Mouse (Mus musculus): ENCODE results near the gene Btbd18. TPM values are rescaled to one million over a fixed set of nuclear protein-coding genes. Genes with fewer than 3 reads are reported as not detected.
A peak's percentile ranks its signal among the peaks of the same experiment; 100 is the strongest.

Btbd18 gene
- polyA plus RNA-seq, 1 experiment from 2014 or later: 0.29 TPM

DNA sequence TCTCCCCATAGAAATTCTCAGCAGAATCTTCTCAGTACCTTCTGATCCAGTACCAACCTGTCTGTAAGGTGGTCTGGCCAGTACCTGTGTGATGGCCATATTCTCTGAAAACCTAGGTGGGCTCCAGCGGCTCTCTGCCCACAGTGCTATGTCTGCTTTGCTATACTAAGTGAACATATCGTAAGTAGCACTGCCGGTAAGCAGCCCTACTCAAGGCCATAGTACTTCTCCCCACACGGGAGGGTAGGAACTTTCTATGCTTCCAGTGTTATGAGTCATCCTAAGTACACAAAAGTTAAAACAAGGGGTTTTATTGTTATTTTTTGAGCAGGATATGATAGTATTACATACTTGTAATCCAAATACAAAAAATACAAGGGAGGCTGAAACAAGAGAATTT, 24.9 kb upstream of the Btbd18 start:
- Histone ChIP-seq H3K9me3 (no peaks in the 10 kb centered on the region), H3K4me1 (replicated peaks) (peaks cover 59% of the 10 kb centered on the region), H3K4me3 (no peak overlapping the region), H3K27me3 (no peaks in the 10 kb centered on the region), H3K36me3 (no peaks in the 10 kb centered on the region), H3K27ac (peak overlapping the region; percentile 92; the same call in 1 of the 2 replicates), H3K4me2 (no peak overlapping the region), H3K9ac (no peak overlapping the region)
- no peak for ATAC-seq (ENCODE audit: low FRiP score)
- 78% methylated on average over 4 of the region's 4 CpGs for WGBS

DNA sequence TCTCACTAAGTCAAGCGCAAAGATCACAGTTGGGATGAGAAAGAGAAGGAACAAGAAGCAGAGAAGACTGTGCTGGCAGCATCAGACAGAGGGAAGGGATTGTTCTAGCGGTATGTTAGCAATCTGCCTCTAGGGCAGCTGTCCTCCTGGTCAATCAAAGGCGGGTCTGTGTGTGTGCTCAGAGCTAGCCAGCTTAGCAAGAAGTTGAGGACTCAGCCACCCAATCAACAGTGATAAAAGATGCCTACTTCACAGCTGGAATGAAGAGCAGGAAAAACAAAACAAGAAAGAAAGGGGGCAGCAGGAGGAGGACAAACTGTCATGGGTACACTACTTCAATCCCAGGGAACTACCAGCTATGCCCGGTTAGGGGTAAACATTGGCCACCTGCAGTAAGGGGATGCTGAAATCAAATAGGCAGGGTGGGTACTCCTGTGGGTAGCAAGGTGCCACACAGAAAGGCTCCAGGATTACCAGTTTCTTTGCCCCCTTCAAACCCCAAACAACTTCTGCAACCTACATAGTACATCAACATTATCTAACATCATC, 23.9 kb upstream of the Btbd18 start:
- peak overlapping the region; percentile 21; the same call in 1 of the 2 replicates for H3K4me2 ChIP-seq
- 0 out of 2 replicates have a peak, but pooled peaks have one; percentile 30 for ATAC-seq (ENCODE audit: low FRiP score)

GRCm38 (mm10) chr2:84635611-84636010, 23.3 kb upstream of the Btbd18 start:
- H3K27me3 ChIP-seq: no peaks in the 10 kb centered on the region
- H3K36me3 ChIP-seq: no peaks in the 10 kb centered on the region
- H3K9me3 ChIP-seq: no peaks in the 10 kb centered on the region
- H3K4me3 ChIP-seq: no peak overlapping the region
- H3K27ac ChIP-seq: peak overlapping the region; percentile 92
- ATAC-seq (ENCODE audit: low FRiP score): peak; percentile 94
- peaks cover 62% of the 10 kb centered on the region for H3K4me1 ChIP-seq (replicated peaks)
- 2% methylated on average over 2 of the region's 2 CpGs for WGBS
- 0 out of 2 replicates have a peak overlapping the region, but pooled peaks have one; percentile 19 for H3K9ac ChIP-seq
- peak overlapping the region; percentile 21 for H3K4me2 ChIP-seq

More for the DNA sequence above, 23.9 kb upstream of the Btbd18 start:
- H3K9ac ChIP-seq: 0 out of 2 replicates have a peak overlapping the region, but pooled peaks have one; percentile 19
- peak overlapping the region; percentile 92 for H3K27ac ChIP-seq
- no peaks in the 10 kb centered on the region for H3K36me3 ChIP-seq
- no peaks in the 10 kb centered on the region for H3K9me3 ChIP-seq
- no peak overlapping the region for H3K4me3 ChIP-seq
- peaks cover 62% of the 10 kb centered on the region for H3K4me1 ChIP-seq (replicated peaks)
- no peaks in the 10 kb centered on the region for H3K27me3 ChIP-seq
- WGBS: 30% methylated on average over 4 of the region's 4 CpGs

DNA sequence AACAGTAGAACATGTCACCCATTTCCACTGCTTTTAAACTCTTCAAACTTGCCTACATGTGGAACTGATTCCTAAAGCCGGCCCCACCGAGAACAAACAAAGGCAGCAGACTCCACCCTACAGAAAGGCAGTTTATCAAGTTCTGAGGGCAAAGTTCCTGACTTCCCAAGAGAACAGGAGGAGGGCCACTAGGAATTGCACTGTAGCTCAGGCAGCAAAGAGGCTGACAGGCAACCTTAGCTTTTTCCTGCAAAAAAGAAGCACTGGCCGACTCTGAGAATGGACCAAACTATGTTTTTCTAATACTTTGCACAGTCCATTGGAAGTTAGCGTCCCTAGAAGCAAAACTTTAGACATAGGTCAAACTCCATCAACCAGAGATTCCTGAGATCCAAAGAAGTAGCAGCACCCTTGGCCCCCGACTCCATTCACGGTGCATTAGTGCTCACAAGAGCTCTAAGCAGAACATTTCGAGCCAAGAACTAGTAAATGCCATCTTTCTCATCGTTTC, 22.6 kb upstream of the Btbd18 start:
- WGBS: 22% methylated on average over 8 of the region's 8 CpGs
- peaks cover 66% of the 10 kb centered on the region for H3K4me1 ChIP-seq (replicated peaks)
- no peak for ATAC-seq (ENCODE audit: low FRiP score)
- H3K4me2 ChIP-seq: peak overlapping the region; percentile 17; the same call in 1 of the 2 replicates
- no peaks in the 10 kb centered on the region for H3K27me3 ChIP-seq
- peak overlapping the region; percentile 92 for H3K27ac ChIP-seq
- H3K36me3 ChIP-seq: no peaks in the 10 kb centered on the region
- no peak overlapping the region for H3K4me3 ChIP-seq
- no peak overlapping the region for H3K9ac ChIP-seq
- H3K9me3 ChIP-seq: no peaks in the 10 kb centered on the region

GRCm38 (mm10) chr2:84637452-84638165, 21.3 kb upstream of the Btbd18 start:
- peaks cover 69% of the 10 kb centered on the region for H3K4me1 ChIP-seq (replicated peaks)
- no peak overlapping the region for H3K9ac ChIP-seq
- H3K27ac ChIP-seq: peak overlapping the region; percentile 64
- ATAC-seq (ENCODE audit: low FRiP score): no peak
- H3K4me2 ChIP-seq: no peak overlapping the region
- no peaks in the 10 kb centered on the region for H3K36me3 ChIP-seq
- H3K27me3 ChIP-seq: no peaks in the 10 kb centered on the region
- H3K9me3 ChIP-seq: no peaks in the 10 kb centered on the region
- H3K4me3 ChIP-seq: no peak overlapping the region
- 53% methylated on average over 6 of the region's 7 CpGs for WGBS

DNA sequence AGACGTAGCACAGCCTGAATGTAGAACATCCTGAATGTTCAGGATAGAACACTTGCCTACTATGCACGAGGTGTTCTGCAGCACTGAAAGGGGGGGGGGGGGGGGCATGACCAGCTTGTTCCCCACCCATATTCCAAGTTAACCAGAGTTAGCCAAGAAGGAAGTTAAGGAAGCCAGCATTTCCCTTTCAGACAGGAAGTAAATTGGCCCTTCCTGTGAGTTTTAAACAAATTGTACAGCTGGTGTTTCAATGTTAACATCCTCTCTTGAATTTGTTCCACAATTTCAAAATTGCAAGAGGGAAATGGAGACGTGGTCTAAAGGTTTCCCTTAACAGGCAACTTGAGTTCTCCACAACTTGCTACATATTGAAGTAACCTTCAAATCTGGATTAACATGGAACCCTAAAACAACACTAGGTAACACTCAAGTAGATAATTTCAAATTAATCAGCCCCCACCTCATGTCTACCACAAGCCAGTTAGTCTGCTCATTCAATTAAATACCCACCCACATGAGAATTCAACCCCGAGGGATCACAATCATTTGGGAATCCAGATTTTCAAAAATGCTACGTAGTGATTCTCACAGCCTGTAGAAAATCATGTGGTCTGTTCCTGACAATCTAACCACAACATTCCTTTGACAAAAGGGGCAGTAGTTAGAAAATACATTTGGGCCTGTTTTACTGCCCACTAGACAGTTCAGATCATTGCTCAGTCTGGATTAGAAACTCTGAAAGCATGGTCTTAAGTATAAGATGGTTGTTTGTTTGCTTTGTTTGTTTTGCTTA, 20.3 kb upstream of the Btbd18 start:
- H3K36me3 ChIP-seq: no peaks in the 10 kb centered on the region
- no peak overlapping the region for H3K9ac ChIP-seq
- H3K27me3 ChIP-seq: no peaks in the 10 kb centered on the region
- H3K4me2 ChIP-seq: no peak overlapping the region
- 74% methylated on average over 5 of the region's 5 CpGs for WGBS
- no peaks in the 10 kb centered on the region for H3K9me3 ChIP-seq
- peak overlapping the region; percentile 64 for H3K27ac ChIP-seq
- no peak for ATAC-seq (ENCODE audit: low FRiP score)
- no peak overlapping the region for H3K4me3 ChIP-seq
- H3K4me1 ChIP-seq (replicated peaks): peaks cover 60% of the 10 kb centered on the region

DNA sequence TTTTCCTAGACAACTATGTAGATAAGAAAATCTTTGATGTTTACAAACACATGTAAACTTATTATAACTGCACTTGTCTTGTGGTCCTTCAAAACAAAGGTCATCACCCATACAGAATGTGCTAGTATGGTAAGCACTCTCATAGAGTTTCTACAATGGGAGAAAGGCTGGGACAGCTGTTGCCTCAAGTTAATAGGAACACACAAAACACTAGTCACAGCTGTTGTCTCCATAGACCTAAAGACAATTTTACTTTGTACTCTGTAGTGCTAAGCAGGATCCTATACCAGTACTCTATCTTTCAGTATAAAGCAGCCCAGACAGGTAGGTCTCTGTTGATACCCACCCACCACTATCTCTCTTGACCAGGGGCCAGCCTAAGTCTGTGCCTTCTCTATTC, 18.0 kb upstream of the Btbd18 start:
- no peaks in the 10 kb centered on the region for H3K9me3 ChIP-seq
- no peak overlapping the region for H3K4me3 ChIP-seq
- H3K4me2 ChIP-seq: no peak overlapping the region
- no peak overlapping the region for H3K27ac ChIP-seq
- H3K9ac ChIP-seq: no peak overlapping the region
- no peaks in the 10 kb centered on the region for H3K36me3 ChIP-seq
- H3K4me1 ChIP-seq (replicated peaks): peaks cover 43% of the 10 kb centered on the region
- no peaks in the 10 kb centered on the region for H3K27me3 ChIP-seq
- no peak for ATAC-seq (ENCODE audit: low FRiP score)

DNA sequence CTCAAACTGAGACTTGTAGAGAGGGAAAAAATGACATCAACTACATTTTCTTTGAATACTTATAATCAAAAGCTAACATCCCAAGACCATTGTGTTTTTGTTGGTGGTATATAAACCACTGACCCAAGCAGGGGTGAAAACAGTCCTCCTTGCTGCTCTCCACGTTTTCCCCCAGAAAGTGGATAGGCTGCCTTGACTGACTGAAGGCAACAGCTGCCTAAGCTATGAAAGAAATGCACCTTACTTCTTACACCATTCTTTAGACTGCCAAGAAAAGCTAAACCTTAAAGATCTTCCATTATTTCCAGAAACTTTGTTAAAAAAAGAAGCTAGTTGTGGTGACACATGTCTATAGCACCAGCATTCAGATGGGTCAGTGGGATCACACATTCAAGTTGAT, 12.7 kb upstream of the Btbd18 start:
- Histone ChIP-seq H3K9me3 (no peaks in the 10 kb centered on the region), H3K4me3 (no peak overlapping the region), H3K4me2 (peak overlapping the region; percentile 79; the same call in 1 of the 2 replicates), H3K36me3 (no peaks in the 10 kb centered on the region), H3K27ac (0 out of 2 replicates have a peak overlapping the region, but pooled peaks have one; percentile 2), H3K4me1 (replicated peaks) (peaks cover 30% of the 10 kb centered on the region), H3K27me3 (no peaks in the 10 kb centered on the region), H3K9ac (no peak overlapping the region)
- WGBS: 88% methylated on average over 1 of the region's 1 CpGs
- no peak for ATAC-seq (ENCODE audit: low FRiP score)

DNA sequence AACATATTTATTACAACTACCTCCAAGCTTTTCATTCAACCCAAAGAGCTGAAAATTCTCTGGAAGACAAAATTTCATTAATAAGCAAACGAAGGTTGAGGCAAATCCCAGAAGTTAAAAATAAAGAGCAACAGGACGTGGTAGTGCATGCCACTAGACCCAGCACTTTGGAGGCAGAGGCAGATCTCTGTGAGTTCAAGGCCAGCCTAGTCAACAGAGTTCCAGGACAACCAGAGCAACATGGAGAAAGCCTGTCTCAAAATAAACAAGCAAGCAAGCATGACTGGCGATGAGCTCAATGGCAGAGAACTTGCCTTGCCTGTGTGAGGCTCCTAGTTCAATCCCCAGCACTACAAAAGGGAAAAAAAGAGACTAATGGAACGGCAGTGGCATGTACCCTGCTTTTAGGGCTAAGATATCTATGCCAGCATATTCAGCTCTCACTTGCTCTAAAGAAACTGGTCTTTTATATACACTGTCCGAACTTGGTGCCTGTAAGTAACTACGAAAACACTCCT, 11.8 kb upstream of the Btbd18 start:
- no peaks in the 10 kb centered on the region for H3K36me3 ChIP-seq
- WGBS: 94% methylated on average over 6 of the region's 6 CpGs
- H3K4me3 ChIP-seq: peak overlapping the region; percentile 63
- H3K9ac ChIP-seq: peak overlapping the region; percentile 76
- no peaks in the 10 kb centered on the region for H3K27me3 ChIP-seq
- no peaks in the 10 kb centered on the region for H3K9me3 ChIP-seq
- peak overlapping the region; percentile 79 for H3K4me2 ChIP-seq
- ATAC-seq (ENCODE audit: low FRiP score): no peak
- H3K4me1 ChIP-seq (replicated peaks): peaks cover 26% of the 10 kb centered on the region
- 0 out of 2 replicates have a peak overlapping the region, but pooled peaks have one; percentile 6 for H3K27ac ChIP-seq

DNA sequence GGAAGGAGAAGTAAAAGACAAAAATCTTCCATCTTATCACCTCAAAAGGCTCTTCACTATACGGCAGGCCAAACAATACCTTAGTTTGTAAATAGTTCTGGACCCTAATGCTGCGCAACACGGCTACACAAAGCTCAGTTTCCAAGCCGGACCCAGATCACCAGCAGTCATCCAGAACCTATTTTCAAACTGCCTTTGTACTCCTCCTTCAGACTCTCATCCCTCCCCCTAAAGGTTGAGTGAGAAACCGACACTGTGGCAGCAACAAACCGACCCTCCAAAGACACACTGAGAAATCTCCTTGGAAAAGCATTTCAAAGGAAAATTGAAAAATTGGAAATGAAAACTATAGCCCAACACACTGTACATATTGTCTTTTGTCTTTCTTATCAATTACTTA, 10.5 kb upstream of the Btbd18 start:
- peaks cover 26% of the 10 kb centered on the region for H3K4me1 ChIP-seq (replicated peaks)
- peak overlapping the region; percentile 63 for H3K4me3 ChIP-seq
- 21% methylated on average over 6 of the region's 6 CpGs for whole genome bisulfite sequencing
- H3K27ac ChIP-seq: peak overlapping the region; percentile 58
- H3K36me3 ChIP-seq: no peaks in the 10 kb centered on the region
- peak; percentile 48; the same call in 1 of the 2 replicates for ATAC-seq (ENCODE audit: low FRiP score)
- H3K4me2 ChIP-seq: peak overlapping the region; percentile 79
- H3K9ac ChIP-seq: peak overlapping the region; percentile 76
- H3K9me3 ChIP-seq: no peaks in the 10 kb centered on the region
- H3K27me3 ChIP-seq: no peaks in the 10 kb centered on the region

GRCm38 (mm10) chr2:84649674-84650073, 9.2 kb upstream of the Btbd18 start:
- peaks cover 23% of the 10 kb centered on the region for H3K4me1 ChIP-seq (replicated peaks)
- H3K9me3 ChIP-seq: no peaks in the 10 kb centered on the region
- H3K4me3 ChIP-seq: peak overlapping the region; percentile 63
- ATAC-seq (ENCODE audit: low FRiP score): no peak
- H3K9ac ChIP-seq: peak overlapping the region; percentile 78
- H3K36me3 ChIP-seq: no peaks in the 10 kb centered on the region
- no peaks in the 10 kb centered on the region for H3K27me3 ChIP-seq
- peak overlapping the region; percentile 56 for H3K27ac ChIP-seq
- H3K4me2 ChIP-seq: peak overlapping the region; percentile 79
- WGBS: under 1% methylated on average over 10 of the region's 10 CpGs

All from hindbrain, embryonic 13.5 days (tissue).